Mouse (Mus musculus) thymus, postnatal 25 days (tissue): ENCODE measurements around the gene Zfyve9.

Experiments used
- DNase-seq: peaks from one replicate; pipeline ENCODE4 v3.0.0; 2022

The Zfyve9 gene

GRCm38 (mm10) chr4:108601870-108602269, 178.7 kb downstream of the Zfyve9 start:
- DNase-seq: no peak

- DNase-seq: no peak
Observed at GRCm38 (mm10) chr4:108598306-108598705, 182.3 kb downstream of the Zfyve9 start.

- no peak for DNase-seq
Observed at GRCm38 (mm10) chr4:108595785-108596184, 184.8 kb downstream of the Zfyve9 start.

GRCm38 (mm10) chr4:108593376-108593775, 187.2 kb downstream of the Zfyve9 start:
- DNase-seq: no peak
